Mouse (Mus musculus) embryo, embryonic 10.5 days (tissue): ENCODE measurements at regions not wholly inside any gene's neighbourhood (a gene's known extent, or its start where the extent isn't known, plus 50 kb on each side); places are given as distances from the start of the nearest gene placed in this dataset.

Source experiments
- DNase-seq: peaks from one replicate; pipeline ENCODE4 v3.0.0-alpha.2; 2015; ENCODE audit warnings: low spot score

DNA sequence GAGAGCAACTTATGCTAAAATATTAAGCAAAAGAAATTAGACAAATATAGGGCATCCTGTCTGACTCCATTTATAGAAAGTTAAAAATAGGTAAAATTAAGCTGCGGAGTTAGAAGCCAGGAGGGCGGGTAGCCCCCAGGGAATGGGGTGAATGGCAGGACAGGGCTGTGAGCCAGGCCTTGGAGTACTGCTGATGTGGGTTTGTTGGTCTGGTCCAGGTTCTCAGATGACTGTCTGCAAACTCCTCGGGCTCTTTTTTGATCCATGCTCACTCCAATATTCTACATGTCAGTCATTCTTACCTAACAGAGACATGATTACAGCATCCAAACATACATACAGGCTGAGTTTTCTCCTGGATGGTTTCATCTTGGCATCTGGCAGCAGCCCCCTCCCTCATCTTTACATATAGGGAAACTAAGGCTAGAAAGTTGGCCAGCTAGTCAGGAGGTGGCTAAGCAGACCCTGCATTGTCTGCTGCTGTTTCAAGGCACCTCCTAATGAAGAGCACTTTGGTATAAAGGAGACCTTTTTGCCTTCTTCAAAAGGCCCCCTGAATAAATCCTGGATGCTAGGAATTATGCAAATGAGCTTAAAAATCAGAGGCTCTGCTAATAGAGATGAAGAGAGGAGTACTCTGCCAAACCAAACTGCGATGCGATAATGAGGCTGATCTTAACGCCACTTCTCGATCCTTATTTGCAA lies 354.4 kb downstream of the Xylt1 start:
- DNase-seq = no peak

DNA sequence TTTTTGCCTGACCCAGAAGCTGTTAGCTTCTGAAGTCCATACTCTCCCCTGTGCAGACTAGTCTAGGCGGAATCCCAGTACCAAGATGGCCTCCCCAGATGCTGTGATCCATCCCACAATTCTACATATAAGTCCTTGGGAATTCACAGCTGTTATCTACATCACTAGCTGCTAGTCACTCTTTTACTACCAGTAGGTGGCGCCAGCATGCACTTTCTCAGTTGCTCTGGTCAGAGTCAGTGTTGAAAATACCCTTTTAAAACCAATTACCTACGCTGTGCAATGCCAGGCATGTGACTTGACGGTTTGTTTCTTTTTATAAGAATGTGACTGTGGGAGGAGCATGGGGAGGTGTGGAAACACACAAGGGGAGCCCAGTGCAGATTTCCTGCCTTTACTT lies 348.3 kb downstream of the Xylt1 start:
- DNase-seq = peak; percentile 42
